Mouse (Mus musculus) spleen, adult 2 months (tissue): ENCODE results near the gene Ccdc137.

ENCODE experiments used
- CTCF ChIP-seq: fragments of 200-500 bp; IDR thresholded peaks from 2 replicates; pipeline ENCODE4 v1.5.1; 2011; ENCODE audit warnings: mild to moderate bottlenecking, inconsistent platforms; ENCODE audit not compliant: insufficient read depth, insufficient read length, insufficient replicate concordance; ENCODE audit errors: extremely low read depth
- POLR2A ChIP-seq: fragments of 200-500 bp; IDR thresholded peaks from 2 replicates; pipeline ENCODE4 v1.6.1; 2011; ENCODE audit warnings: low read depth, low read length, inconsistent platforms

GRCm38 (mm10) chr11:120426727-120427126 is 31.2 kb upstream of the Ccdc137 start:
- TF ChIP-seq CTCF = no peak
- TF ChIP-seq POLR2A = no peak
